ENCODE assay signal across 8 mouse cellular contexts in the genomic region with DNA sequence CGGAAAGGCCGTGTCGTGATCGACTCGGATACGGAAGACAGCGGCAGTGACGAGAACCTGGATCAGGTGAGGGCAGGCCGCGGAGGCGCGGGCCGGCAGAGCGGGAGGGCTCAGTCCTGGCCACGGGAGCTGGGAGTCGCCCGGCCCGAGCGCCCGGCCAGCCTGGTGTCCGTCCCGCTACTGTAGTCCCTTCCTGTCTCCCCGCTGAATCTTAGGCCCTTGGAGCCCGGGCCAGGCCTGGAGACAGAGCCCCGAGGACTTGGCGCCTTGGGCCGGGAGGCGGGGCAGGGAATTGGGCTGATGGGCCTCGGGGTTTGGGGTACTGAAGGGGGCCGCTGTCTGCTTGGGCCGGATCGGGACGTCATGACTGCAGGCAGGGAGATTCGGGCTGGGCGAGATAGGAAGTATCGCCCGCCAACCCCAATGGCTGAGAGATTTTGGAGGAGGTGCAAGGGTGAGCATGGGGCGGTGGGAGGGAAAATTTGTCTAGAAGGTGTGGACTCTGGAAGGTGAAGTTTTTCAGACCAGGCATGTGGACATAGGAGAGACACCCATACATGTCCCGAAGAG. TPM values are rescaled to one million over a fixed set of nuclear protein-coding genes. Genes with fewer than 3 reads are reported as not detected.
DNase-seq lines count a peak whose midpoint lies in the region; ATAC-seq and TF ChIP-seq lines count a peak whose summit lies in the region.

No protein-coding gene starts in this region.

- H3K4me2 ChIP-seq in kidney, postnatal 0 days (ENCODE audit: low read length): peak overlapping the region; percentile 92
- peak overlapping the region; percentile 72 for H3K4me2 ChIP-seq in forebrain, embryonic 15.5 days (replicated peaks)
- H3K4me2 ChIP-seq in neural tube, embryonic 14.5 days (ENCODE audit: low read depth, low read length): peak overlapping the region; percentile 94

- H3K9me3 ChIP-seq in kidney, postnatal 0 days (replicated peaks; ENCODE audit: low read length): no peaks in the 10 kb centered on the region
- H3K9me3 ChIP-seq in forebrain, embryonic 15.5 days: no peaks in the 10 kb centered on the region
- H3K9me3 ChIP-seq in neural tube, embryonic 14.5 days (ENCODE audit: control insufficient read depth, low read length): no peaks in the 10 kb centered on the region

- intact Hi-C loops in left cerebral cortex, postnatal 25 days (cut with DNase I): no loop called here

- no peaks in the 10 kb centered on the region for H3K36me3 ChIP-seq in kidney, postnatal 0 days (ENCODE audit: insufficient read depth, low read length)
- H3K36me3 ChIP-seq in forebrain, embryonic 15.5 days: 0 out of 2 replicates have a peak, but pooled peaks cover 3% of the 10 kb centered on the region
- H3K36me3 ChIP-seq in liver, adult 2 months (ENCODE audit: control insufficient read depth, insufficient read depth, low read length): 0 out of 2 replicates have a peak, but pooled peaks cover 2% of the 10 kb centered on the region
- no peaks in the 10 kb centered on the region for H3K36me3 ChIP-seq in neural tube, embryonic 14.5 days (ENCODE audit: control insufficient read depth, insufficient read depth, low read length)

- H3K4me1 ChIP-seq in kidney, postnatal 0 days (replicated peaks; ENCODE audit: insufficient read depth, low read length): 0 out of 2 replicates have a peak, but pooled peaks cover 5% of the 10 kb centered on the region
- H3K4me1 ChIP-seq in forebrain, embryonic 15.5 days: peaks cover 30% of the 10 kb centered on the region
- peaks cover 3% of the 10 kb centered on the region; the same call in 1 of the 2 replicates for H3K4me1 ChIP-seq in liver, adult 2 months (ENCODE audit: control insufficient read depth, insufficient read depth, low read length)
- H3K4me1 ChIP-seq in neural tube, embryonic 14.5 days (ENCODE audit: control insufficient read depth, insufficient read depth, low read length): peaks cover 11% of the 10 kb centered on the region

- no peak for TF ChIP-seq CTCF in kidney, postnatal 0 days (IDR thresholded peaks at IDR 0.05; ENCODE audit: low read depth)
- TF ChIP-seq CTCF in liver, adult 2 months (IDR thresholded peaks at IDR 0.05; ENCODE audit: low read depth, low read length): no peak

- H3K4me3 ChIP-seq in kidney, postnatal 0 days (replicated peaks; ENCODE audit: low read depth, low read length): peak overlapping the region; percentile 98
- H3K4me3 ChIP-seq in forebrain, embryonic 15.5 days: peak overlapping the region; percentile 87
- H3K4me3 ChIP-seq in liver, adult 2 months (ENCODE audit: insufficient read depth, low read depth, low read length): peak overlapping the region; percentile 78
- peak overlapping the region; percentile 99 for H3K4me3 ChIP-seq in neural tube, embryonic 14.5 days (ENCODE audit: low read depth, low read length)

- peaks cover 24% of the 10 kb centered on the region for H3K79me2 ChIP-seq in liver, adult 2 months (ENCODE audit: control insufficient read depth, insufficient read depth, low read length)

- no peak for TF ChIP-seq POLR2A in liver, adult 2 months (IDR thresholded peaks at IDR 0.05; ENCODE audit: extremely low read depth, insufficient read depth, low read length)

- WGBS in kidney, postnatal 0 days: 0% methylated on average over 34 of the region's 39 CpGs
- WGBS in forebrain, embryonic 15.5 days: under 1% methylated on average over 39 of the region's 39 CpGs
- under 1% methylated on average over 38 of the region's 39 CpGs for WGBS in liver, adult 2 months
- WGBS in neural tube, embryonic 14.5 days: under 1% methylated on average over 39 of the region's 39 CpGs

- no peaks in the 10 kb centered on the region for H3K27me3 ChIP-seq in kidney, postnatal 0 days (ENCODE audit: insufficient read depth, low read length)
- no peaks in the 10 kb centered on the region for H3K27me3 ChIP-seq in forebrain, embryonic 15.5 days
- no peaks in the 10 kb centered on the region for H3K27me3 ChIP-seq in liver, adult 2 months (ENCODE audit: control insufficient read depth, insufficient read depth, low read length)
- H3K27me3 ChIP-seq in neural tube, embryonic 14.5 days (ENCODE audit: control insufficient read depth, insufficient read depth, low read length): no peaks in the 10 kb centered on the region; the same call in 1 of the 2 replicates

- peak overlapping the region; percentile 82 for H3K27ac ChIP-seq in kidney, postnatal 0 days
- H3K27ac ChIP-seq in forebrain, embryonic 15.5 days (replicated peaks): peak overlapping the region; percentile 65
- H3K27ac ChIP-seq in liver, adult 2 months (replicated peaks; ENCODE audit: insufficient read depth, low read depth, low read length): peak overlapping the region; percentile 42
- peak overlapping the region; percentile 62 for H3K27ac ChIP-seq in neural tube, embryonic 14.5 days (ENCODE audit: low read depth, low read length)

- DNase-seq in kidney, postnatal 0 days (ENCODE audit: low spot score): peak; percentile 56
- DNase-seq in kidney, adult 18-20 months: no peak
- DNase-seq in R1 (ENCODE audit: low read depth, low spot score): peak; percentile 69
- DNase-seq in liver, adult 2 months (ENCODE audit: extremely low read depth, low read depth, low spot score): peak; percentile 29
- DNase-seq in left cerebral cortex, postnatal 25 days (ENCODE audit: low spot score in 2 of 2): no peak
- no peak for DNase-seq in urinary bladder, postnatal 14 days (ENCODE audit: low spot score)

- ATAC-seq in kidney, postnatal 0 days (replicated peaks; ENCODE audit: low FRiP score, low read depth): peak; percentile 84
- peak; percentile 88 for ATAC-seq in forebrain, embryonic 15.5 days (replicated peaks)
- ATAC-seq in neural tube, embryonic 14.5 days (ENCODE audit: low read depth): peak; percentile 92

- peak overlapping the region; percentile 93 for H3K9ac ChIP-seq in kidney, postnatal 0 days (ENCODE audit: low read depth, low read length)
- H3K9ac ChIP-seq in forebrain, embryonic 15.5 days (replicated peaks): peak overlapping the region; percentile 97
- H3K9ac ChIP-seq in liver, adult 2 months (ENCODE audit: low read depth, low read length): peak overlapping the region; percentile 94
- H3K9ac ChIP-seq in neural tube, embryonic 14.5 days (replicated peaks; ENCODE audit: low read depth, low read length): peak overlapping the region; percentile 95

RNA-seq across cellular contexts. Expression of a gene that starts 0.4 kb away (rescaled TPM):
- 37.6 and 39.0 TPM in 2 replicates for polyA plus RNA-seq in kidney, postnatal 0 days (2015; fragmentation: Nextera tagmentation; extraction: Ambion mirVana)
- 73.7 and 80.4 TPM in 2 replicates for polyA plus RNA-seq in forebrain, embryonic 15.5 days (2015; fragmentation: Nextera tagmentation; extraction: Ambion mirVana)
- total RNA-seq in liver, adult 2 months (2014; rRNA removed): 5.4 and 5.6 TPM in 2 replicates
- 4.4 and 5.2 TPM in 2 replicates for polyA plus RNA-seq in liver, adult 2 months (2012; rRNA removed)
- 41.3 and 48.9 TPM in 2 replicates for polyA plus RNA-seq in neural tube, embryonic 14.5 days (2014; fragmentation: Nextera tagmentation; extraction: Ambion mirVana)
- 10 to 100 TPM; 60.4 to 64.8 TPM for total RNA-seq in left cerebral cortex, postnatal 25 days (2021)

RNA-seq across cellular contexts. Expression of a gene that starts 12.7 kb away (rescaled TPM):
- polyA plus RNA-seq in kidney, postnatal 0 days (2015; fragmentation: Nextera tagmentation; extraction: Ambion mirVana): 50.0 and 54.3 TPM in 2 replicates
- 36.0 and 36.4 TPM in 2 replicates for polyA plus RNA-seq in forebrain, embryonic 15.5 days (2015; fragmentation: Nextera tagmentation; extraction: Ambion mirVana)
- total RNA-seq in liver, adult 2 months (2014; rRNA removed): 28.0 and 36.2 TPM in 2 replicates
- 7.6 and 9.4 TPM in 2 replicates for polyA plus RNA-seq in liver, adult 2 months (2012; rRNA removed)
- polyA plus RNA-seq in neural tube, embryonic 14.5 days (2014; fragmentation: Nextera tagmentation; extraction: Ambion mirVana): 39.9 and 40.8 TPM in 2 replicates
- total RNA-seq in left cerebral cortex, postnatal 25 days (2021): 10 to 100 TPM; 31.8 to 33.2 TPM

RNA-seq across cellular contexts. Expression of a gene that starts 57.0 kb away (rescaled TPM):
- 12.4 and 15.6 TPM in 2 replicates for polyA plus RNA-seq in kidney, postnatal 0 days (2015; fragmentation: Nextera tagmentation; extraction: Ambion mirVana)
- polyA plus RNA-seq in forebrain, embryonic 15.5 days (2015; fragmentation: Nextera tagmentation; extraction: Ambion mirVana): 13.2 and 14.3 TPM in 2 replicates
- 0.92 and 0.94 TPM in 2 replicates for total RNA-seq in liver, adult 2 months (2014; rRNA removed)
- polyA plus RNA-seq in liver, adult 2 months (2012; rRNA removed): 0.37 and 0.69 TPM in 2 replicates
- 2.7 and 4.0 TPM in 2 replicates for polyA plus RNA-seq in neural tube, embryonic 14.5 days (2014; fragmentation: Nextera tagmentation; extraction: Ambion mirVana)
- total RNA-seq in left cerebral cortex, postnatal 25 days (2021): under 1 TPM; 0.50 TPM

RNA-seq across cellular contexts. Expression of a gene that starts 57.2 kb away (rescaled TPM):
- polyA plus RNA-seq in kidney, postnatal 0 days (2015; fragmentation: Nextera tagmentation; extraction: Ambion mirVana): 31.9 and 38.7 TPM in 2 replicates
- 36.8 and 40.8 TPM in 2 replicates for polyA plus RNA-seq in forebrain, embryonic 15.5 days (2015; fragmentation: Nextera tagmentation; extraction: Ambion mirVana)
- total RNA-seq in liver, adult 2 months (2014; rRNA removed): 0.46 and 1.4 TPM in 2 replicates
- polyA plus RNA-seq in liver, adult 2 months (2012; rRNA removed): 0.06 and 0.07 TPM in 2 replicates
- polyA plus RNA-seq in neural tube, embryonic 14.5 days (2014; fragmentation: Nextera tagmentation; extraction: Ambion mirVana): 5.6 and 8.5 TPM in 2 replicates
- under 1 TPM; 0.46 to 0.98 TPM for total RNA-seq in left cerebral cortex, postnatal 25 days (2021)

Comparison
In these comparisons a context has a peak if more than half of its experiments do, and no peak if none do; other contexts are left out.
1. DNase-seq: peak in kidney, postnatal 0 days (single experiment), R1 (single experiment) and liver, adult 2 months (single experiment); none in kidney, adult 18-20 months (single experiment), left cerebral cortex, postnatal 25 days (0 of 2) and urinary bladder, postnatal 14 days (single experiment).
2. Peak in every context shown above with its lines, with median percentiles within 50 percentile points of each other: ATAC-seq, H3K27ac ChIP-seq, H3K4me2 ChIP-seq, H3K4me3 ChIP-seq and H3K9ac ChIP-seq.